In genomic region chr5:142340205-142341025, GRCm38 (mm10) we compare ENCODE assay signal across 10 mouse cellular contexts.
A peak's percentile ranks its signal among the peaks of the same experiment; 100 is the strongest.
DNase-seq lines count a peak whose midpoint lies in the region; ATAC-seq and TF ChIP-seq lines count a peak whose summit lies in the region.
"Had no signal": no experiment of that assay in that cellular context is flagged by ENCODE, and none has a peak within 500 bp of the region (broad histone marks: within the 10 kb centered on the region; RNA-seq: fewer than 3 reads in every experiment).

No protein-coding gene starts in this region.

- H3K9ac ChIP-seq in lung, postnatal 0 days (replicated peaks; ENCODE audit: low read depth): no peak overlapping the region
- H3K9ac ChIP-seq in hindbrain, embryonic 16.5 days (ENCODE audit: low read depth, low read length): no peak overlapping the region
- H3K9ac ChIP-seq: forebrain, embryonic 12.5 days; hindbrain, embryonic 15.5 days had no signal

- H3K4me2 ChIP-seq in lung, postnatal 0 days (replicated peaks; ENCODE audit: low read depth, low read length): no peak overlapping the region
- no peak overlapping the region for H3K4me2 ChIP-seq in hindbrain, embryonic 16.5 days (ENCODE audit: low read length)
- H3K4me2 ChIP-seq: forebrain, embryonic 12.5 days; hindbrain, embryonic 15.5 days had no signal

- WGBS in lung, postnatal 0 days: 36% methylated on average over 14 of the region's 14 CpGs
- WGBS in hindbrain, embryonic 16.5 days: 65% methylated on average over 14 of the region's 14 CpGs

- no peak for TF ChIP-seq CTCF in layer of hippocampus, adult 2 months (conservative IDR thresholded peaks at IDR 0.05)
- TF ChIP-seq CTCF in brain, embryonic 14.5 days (IDR thresholded peaks at IDR 0.05; ENCODE audit: borderline replicate concordance, extremely low read depth, insufficient read depth, insufficient read length): no peak
- no peak for TF ChIP-seq CTCF in lung, postnatal 0 days (IDR thresholded peaks at IDR 0.05)

- no peak for TF ChIP-seq EP300 in lung, postnatal 0 days (IDR thresholded peaks at IDR 0.05)

- H3K4me3 ChIP-seq in layer of hippocampus, adult 2 months: no peak overlapping the region
- no peak overlapping the region for H3K4me3 ChIP-seq in lung, postnatal 0 days (ENCODE audit: low read depth, low read length)
- H3K4me3 ChIP-seq in hindbrain, embryonic 16.5 days (ENCODE audit: low read length): no peak overlapping the region
- H3K4me3 ChIP-seq: forebrain, embryonic 12.5 days; hindbrain, embryonic 15.5 days had no signal

- TF ChIP-seq POLR2A in brain, embryonic 14.5 days (IDR thresholded peaks at IDR 0.05; ENCODE audit: borderline replicate concordance, extremely low read depth, insufficient read depth, insufficient read length, poor library complexity, severe bottlenecking): no peak

- no peaks in the 10 kb centered on the region for H3K27me3 ChIP-seq in lung, postnatal 0 days (replicated peaks; ENCODE audit: insufficient read depth, low read length)
- no peaks in the 10 kb centered on the region for H3K27me3 ChIP-seq in hindbrain, embryonic 16.5 days (replicated peaks; ENCODE audit: control insufficient read depth, insufficient read depth, low read length)
- H3K27me3 ChIP-seq: forebrain, embryonic 12.5 days; hindbrain, embryonic 15.5 days had no signal

- H3K36me3 ChIP-seq in lung, postnatal 0 days (ENCODE audit: insufficient read depth, low read length): no peaks in the 10 kb centered on the region
- no peaks in the 10 kb centered on the region for H3K36me3 ChIP-seq in hindbrain, embryonic 16.5 days (ENCODE audit: control insufficient read depth, insufficient read depth, low read length)
- H3K36me3 ChIP-seq: forebrain, embryonic 12.5 days; hindbrain, embryonic 15.5 days had no signal

- peak; percentile 67 for DNase-seq in adrenal gland, adult 2 months
- DNase-seq in adrenal gland, postnatal 4 days (ENCODE audit: low spot score in 2 of 2): no peak
- DNase-seq in layer of hippocampus, adult 2 months (ENCODE audit: low spot score in 2 of 2): peak in 1 of 2 experiments; percentile 34
- DNase-seq in layer of hippocampus, adult 9-10 months (ENCODE audit: low spot score): no peak
- DNase-seq in brain, embryonic 14.5 days (ENCODE audit: low read depth): peak; percentile 59
- DNase-seq in lung, postnatal 0 days (ENCODE audit: low spot score): peak; percentile 19
- no peak for DNase-seq in frontal cortex, postnatal 10 days (ENCODE audit: low spot score in 2 of 2)

- H3K9me3 ChIP-seq in lung, postnatal 0 days (ENCODE audit: low read length): no peaks in the 10 kb centered on the region
- H3K9me3 ChIP-seq in hindbrain, embryonic 16.5 days (ENCODE audit: control insufficient read depth, low read length): no peaks in the 10 kb centered on the region
- H3K9me3 ChIP-seq: forebrain, embryonic 12.5 days; hindbrain, embryonic 15.5 days had no signal

- peak overlapping the region; percentile 85 for H3K27ac ChIP-seq in layer of hippocampus, adult 2 months
- no peak overlapping the region for H3K27ac ChIP-seq in lung, postnatal 0 days (ENCODE audit: low read length)
- H3K27ac ChIP-seq in hindbrain, embryonic 16.5 days (ENCODE audit: low read depth, low read length): no peak overlapping the region
- H3K27ac ChIP-seq: forebrain, embryonic 12.5 days; hindbrain, embryonic 15.5 days had no signal

- no peaks in the 10 kb centered on the region for H3K4me1 ChIP-seq in lung, postnatal 0 days (ENCODE audit: insufficient read depth, low read depth, low read length)
- H3K4me1 ChIP-seq in hindbrain, embryonic 16.5 days (ENCODE audit: control insufficient read depth, insufficient read depth, low read depth, low read length): no peaks in the 10 kb centered on the region
- H3K4me1 ChIP-seq: forebrain, embryonic 12.5 days; hindbrain, embryonic 15.5 days had no signal

- 0 out of 2 replicates have a peak, but pooled peaks have one; percentile 23 for ATAC-seq in lung, postnatal 0 days
- ATAC-seq in hindbrain, embryonic 16.5 days: no peak

Comparison
In these comparisons a context has a peak if more than half of its experiments do, and no peak if none do; other contexts are left out.
1. DNase-seq: peak in adrenal gland, adult 2 months (single experiment), brain, embryonic 14.5 days (single experiment) and lung, postnatal 0 days (single experiment); none in adrenal gland, postnatal 4 days (0 of 2), layer of hippocampus, adult 9-10 months (single experiment) and frontal cortex, postnatal 10 days (0 of 2).